Mouse (Mus musculus) heart, postnatal 0 days (tissue): ENCODE data around the gene Smim17.

Source experiments
- CTCF ChIP-seq: IDR thresholded peaks from 2 replicates; pipeline ENCODE4 v1.5.1; 2016; ENCODE audit warnings: antibody characterized with exemption, control low read depth, low read depth
- EP300 ChIP-seq: IDR thresholded peaks from 2 replicates; pipeline ENCODE4 v1.6.1; 2016; ENCODE audit warnings: antibody characterized with exemption, low read depth

DNA sequence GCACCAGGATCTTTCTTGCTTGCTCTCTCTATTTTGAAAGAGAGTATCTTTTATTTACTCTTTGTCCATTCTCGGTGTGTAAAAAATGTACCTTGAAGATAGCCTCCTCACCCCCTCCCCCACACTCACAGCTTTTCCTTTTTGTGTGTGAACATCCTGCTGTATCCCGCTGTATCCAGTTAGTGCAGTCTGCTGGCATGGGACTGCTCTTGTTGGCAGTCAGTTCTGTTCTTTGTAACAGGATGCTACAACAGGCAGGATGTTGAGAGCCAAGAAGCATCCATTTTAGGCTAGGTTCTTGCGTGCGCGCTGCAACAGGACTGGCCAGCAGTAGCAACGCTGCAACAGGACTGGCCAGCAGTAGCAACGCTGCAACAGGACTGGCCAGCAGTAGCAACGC, 11.5 kb upstream of the Smim17 start:
- TF ChIP-seq CTCF (no peak), EP300 (no peak)
